Mouse (Mus musculus) kidney, adult 11 months (tissue): ENCODE measurements around the gene Gimap4.

Source experiments
- DNase-seq: peaks from one replicate; pipeline ENCODE4 v3.0.0; 2022

Gimap4 gene

GRCm38 (mm10) chr6:48702601-48703000, 18.3 kb downstream of the Gimap4 start:
- no peak for DNase-seq

GRCm38 (mm10) chr6:48704146-48704545, 19.8 kb downstream of the Gimap4 start:
- DNase-seq, result no peak

- DNase-seq, result no peak
Measured at GRCm38 (mm10) chr6:48706130-48706529, 21.8 kb downstream of the Gimap4 start.

- no peak for DNase-seq
Measured at GRCm38 (mm10) chr6:48718455-48718854, 34.1 kb downstream of the Gimap4 start, which contains the start of the genes Gm28053 and Gimap7. TSS of gene Gm28053 (plus strand) at chr6:48718607. TSS of gene Gimap7 (plus strand) at chr6:48718621.

GRCm38 (mm10) chr6:48720326-48720725, 36.0 kb downstream of the Gimap4 start:
- DNase-seq, result no peak

- no peak for DNase-seq
Measured at GRCm38 (mm10) chr6:48723468-48723867, 39.1 kb downstream of the Gimap4 start.

GRCm38 (mm10) chr6:48725476-48725875, 41.1 kb downstream of the Gimap4 start:
- peak; percentile 94 for DNase-seq

GRCm38 (mm10) chr6:48727761-48728160, 43.4 kb downstream of the Gimap4 start:
- no peak for DNase-seq

- no peak for DNase-seq
Measured at GRCm38 (mm10) chr6:48732864-48733304, 48.5 kb downstream of the Gimap4 start.

- no peak for DNase-seq
Measured at GRCm38 (mm10) chr6:48733660-48734059, 49.3 kb downstream of the Gimap4 start.

GRCm38 (mm10) chr6:48737053-48737452, 52.7 kb downstream of the Gimap4 start:
- DNase-seq, result no peak

- no peak for DNase-seq
Measured at GRCm38 (mm10) chr6:48737688-48738087, 53.3 kb downstream of the Gimap4 start.

- peak; percentile 42 for DNase-seq
Measured at GRCm38 (mm10) chr6:48738961-48739779, 54.8 kb downstream of the Gimap4 start, which contains the start of gene Gimap1. TSS of gene Gimap1 (plus strand) at chr6:48739054.

GRCm38 (mm10) chr6:48739780-48740055, 55.4 kb downstream of the Gimap4 start:
- DNase-seq, result no peak

GRCm38 (mm10) chr6:48740501-48741169, 56.3 kb downstream of the Gimap4 start:
- no peak for DNase-seq

- DNase-seq, result no peak
Measured at GRCm38 (mm10) chr6:48741273-48741672, 56.9 kb downstream of the Gimap4 start.
